Mouse (Mus musculus): ENCODE measurements around the gene Osbp2. TPM values are rescaled to one million over a fixed set of nuclear protein-coding genes. Genes with fewer than 3 reads are reported as not detected.

The Osbp2 gene
- polyA plus RNA-seq, 1 experiment = 2.1 TPM

DNA sequence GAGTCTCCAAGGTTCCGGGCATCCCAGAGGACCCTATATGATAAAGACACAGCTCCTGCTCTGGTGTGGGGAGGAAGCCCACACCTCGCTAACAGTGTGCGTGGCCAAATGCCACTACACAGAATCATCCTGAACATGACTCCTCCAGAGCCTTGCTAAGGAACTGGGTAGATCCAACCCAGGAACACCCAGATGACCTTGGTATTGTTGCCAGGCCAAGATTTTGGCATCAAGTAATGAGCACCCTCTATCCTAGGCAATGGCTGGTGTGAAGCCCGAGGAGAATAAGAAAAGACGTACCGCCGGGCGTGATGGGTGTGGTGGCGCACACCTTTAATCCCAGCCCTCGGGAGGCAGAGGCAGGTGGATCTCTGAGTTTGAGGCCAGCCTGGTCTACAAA lies 10.7 kb downstream of the Osbp2 start:
- Histone ChIP-seq H3K79me2 (ENCODE audit: control insufficient read depth, insufficient read depth) (no peaks in the 10 kb centered on the region), H3ac (ENCODE audit: control insufficient read depth, insufficient read length, low read depth) (no peak overlapping the region), H3K4me3 (ENCODE audit: insufficient read depth, poor library complexity, severe bottlenecking) (no peak overlapping the region), H3K27me3 (ENCODE audit: control insufficient read depth, insufficient read depth, insufficient read length) (no peaks in the 10 kb centered on the region), H3K36me3 (ENCODE audit: control insufficient read depth, insufficient read depth) (no peaks in the 10 kb centered on the region), H3K79me3 (ENCODE audit: low read depth) (no peaks in the 10 kb centered on the region)
- TF ChIP-seq USF1 (IDR thresholded peaks at IDR 0.05; ENCODE audit: low read depth) (no peak), MAX (IDR thresholded peaks at IDR 0.05) (no peak), CTCF (IDR thresholded peaks at IDR 0.05; ENCODE audit: control insufficient read depth, insufficient read depth, insufficient read length) (no peak), FOSL1 (IDR thresholded peaks at IDR 0.05; ENCODE audit: insufficient read depth, low read length, poor library complexity, severe bottlenecking) (no peak), MYOD1 (IDR thresholded peaks at IDR 0.05; ENCODE audit: control insufficient read depth, insufficient read length, low read depth) (no peak), MYOG (IDR thresholded peaks at IDR 0.05; ENCODE audit: control insufficient read depth, extremely low read depth, insufficient read length) (no peak), CEBPB (IDR thresholded peaks at IDR 0.05; ENCODE audit: low read depth) (no peak)

DNA sequence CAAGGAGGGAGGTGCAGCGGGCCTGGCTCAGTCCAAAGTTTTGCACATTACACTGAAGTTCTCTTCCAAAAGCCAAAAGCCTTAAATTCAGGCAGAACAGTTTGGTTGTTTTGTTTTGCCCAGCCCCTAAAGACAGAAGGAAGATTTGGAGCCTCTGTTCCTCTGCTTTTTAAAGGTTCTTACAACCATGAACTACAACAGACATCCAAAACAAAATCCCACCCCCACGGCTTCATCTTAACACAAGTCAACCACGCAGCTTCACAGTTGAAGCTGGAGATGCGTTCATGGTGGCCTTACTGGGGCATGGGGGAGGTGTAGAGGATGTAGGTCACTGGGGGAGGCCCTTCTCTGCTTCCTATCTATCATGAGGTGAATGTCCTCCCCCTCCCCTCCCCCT lies 11.8 kb downstream of the Osbp2 start:
- H3K27me3 ChIP-seq (ENCODE audit: control insufficient read depth, insufficient read depth, insufficient read length) = no peaks in the 10 kb centered on the region
- no peak overlapping the region for H3K4me3 ChIP-seq (ENCODE audit: insufficient read depth, poor library complexity, severe bottlenecking)
- H3ac ChIP-seq (ENCODE audit: control insufficient read depth, insufficient read length, low read depth) = no peak overlapping the region
- no peaks in the 10 kb centered on the region for H3K36me3 ChIP-seq (ENCODE audit: control insufficient read depth, insufficient read depth)
- H3K79me3 ChIP-seq (ENCODE audit: low read depth) = no peaks in the 10 kb centered on the region
- no peak for TF ChIP-seq MAX (IDR thresholded peaks at IDR 0.05)
- no peak for TF ChIP-seq CTCF (IDR thresholded peaks at IDR 0.05; ENCODE audit: control insufficient read depth, insufficient read depth, insufficient read length)
- no peak for TF ChIP-seq CEBPB (IDR thresholded peaks at IDR 0.05; ENCODE audit: low read depth)
- no peak for TF ChIP-seq MYOD1 (IDR thresholded peaks at IDR 0.05; ENCODE audit: control insufficient read depth, insufficient read length, low read depth)
- no peak for TF ChIP-seq FOSL1 (IDR thresholded peaks at IDR 0.05; ENCODE audit: insufficient read depth, low read length, poor library complexity, severe bottlenecking)
- no peak for TF ChIP-seq USF1 (IDR thresholded peaks at IDR 0.05; ENCODE audit: low read depth)
- TF ChIP-seq MYOG (IDR thresholded peaks at IDR 0.05; ENCODE audit: control insufficient read depth, extremely low read depth, insufficient read length) = no peak
- H3K79me2 ChIP-seq (ENCODE audit: control insufficient read depth, insufficient read depth) = no peaks in the 10 kb centered on the region

DNA sequence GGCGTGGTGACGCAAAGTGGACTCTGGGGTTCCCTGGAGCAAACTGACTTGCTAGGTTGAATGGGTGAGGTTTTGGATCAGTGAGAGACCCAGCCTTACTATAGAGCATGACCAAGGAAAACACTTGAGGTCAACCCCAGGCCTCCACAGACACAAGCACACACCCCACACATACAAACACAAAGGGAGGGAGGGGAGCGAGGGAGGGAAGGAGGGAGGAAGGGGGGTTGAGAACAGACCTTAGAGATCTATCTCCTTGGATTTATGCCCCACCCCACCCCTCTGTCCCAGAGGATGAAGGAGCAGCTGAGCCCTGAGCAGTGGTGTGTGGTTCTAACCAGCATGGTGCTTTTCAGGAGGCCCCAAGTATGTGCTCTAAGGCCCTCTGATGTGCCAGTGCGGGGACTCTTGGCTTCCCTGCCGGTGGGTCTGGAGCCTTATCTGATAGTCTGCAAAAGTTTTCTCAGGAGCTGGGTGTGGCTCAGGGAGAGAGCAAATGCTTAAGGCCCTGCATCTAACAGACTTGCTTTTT lies 12.9 kb downstream of the Osbp2 start:
- no peak for TF ChIP-seq CEBPB (IDR thresholded peaks at IDR 0.05; ENCODE audit: low read depth)
- no peak for TF ChIP-seq MYOG (IDR thresholded peaks at IDR 0.05; ENCODE audit: control insufficient read depth, extremely low read depth, insufficient read length)
- TF ChIP-seq USF1 (IDR thresholded peaks at IDR 0.05; ENCODE audit: low read depth) = no peak
- TF ChIP-seq MAX (IDR thresholded peaks at IDR 0.05) = no peak
- TF ChIP-seq MYOD1 (IDR thresholded peaks at IDR 0.05; ENCODE audit: control insufficient read depth, insufficient read length, low read depth) = no peak
- TF ChIP-seq FOSL1 (IDR thresholded peaks at IDR 0.05; ENCODE audit: insufficient read depth, low read length, poor library complexity, severe bottlenecking) = no peak
- no peak for TF ChIP-seq CTCF (IDR thresholded peaks at IDR 0.05; ENCODE audit: control insufficient read depth, insufficient read depth, insufficient read length)
- Histone ChIP-seq H3K79me2 (ENCODE audit: control insufficient read depth, insufficient read depth) (no peaks in the 10 kb centered on the region), H3K4me3 (ENCODE audit: insufficient read depth, poor library complexity, severe bottlenecking) (no peak overlapping the region), H3ac (ENCODE audit: control insufficient read depth, insufficient read length, low read depth) (no peak overlapping the region), H3K79me3 (ENCODE audit: low read depth) (no peaks in the 10 kb centered on the region), H3K36me3 (ENCODE audit: control insufficient read depth, insufficient read depth) (no peaks in the 10 kb centered on the region), H3K27me3 (ENCODE audit: control insufficient read depth, insufficient read depth, insufficient read length) (no peaks in the 10 kb centered on the region)

GRCm38 (mm10) chr11:3850315-3850614 lies 13.4 kb downstream of the Osbp2 start:
- no peaks in the 10 kb centered on the region for H3K79me3 ChIP-seq (ENCODE audit: low read depth)
- H3K36me3 ChIP-seq (ENCODE audit: control insufficient read depth, insufficient read depth) = no peaks in the 10 kb centered on the region
- H3ac ChIP-seq (ENCODE audit: control insufficient read depth, insufficient read length, low read depth) = no peak overlapping the region
- no peak for TF ChIP-seq FOSL1 (IDR thresholded peaks at IDR 0.05; ENCODE audit: insufficient read depth, low read length, poor library complexity, severe bottlenecking)
- TF ChIP-seq USF1 (IDR thresholded peaks at IDR 0.05; ENCODE audit: low read depth) = no peak
- no peak for TF ChIP-seq MYOD1 (IDR thresholded peaks at IDR 0.05; ENCODE audit: control insufficient read depth, insufficient read length, low read depth)
- TF ChIP-seq CTCF (IDR thresholded peaks at IDR 0.05; ENCODE audit: control insufficient read depth, insufficient read depth, insufficient read length) = no peak
- no peak for TF ChIP-seq MYOG (IDR thresholded peaks at IDR 0.05; ENCODE audit: control insufficient read depth, extremely low read depth, insufficient read length)
- no peak for TF ChIP-seq CEBPB (IDR thresholded peaks at IDR 0.05; ENCODE audit: low read depth)
- H3K4me3 ChIP-seq (ENCODE audit: insufficient read depth, poor library complexity, severe bottlenecking) = no peak overlapping the region
- no peaks in the 10 kb centered on the region for H3K79me2 ChIP-seq (ENCODE audit: control insufficient read depth, insufficient read depth)
- H3K27me3 ChIP-seq (ENCODE audit: control insufficient read depth, insufficient read depth, insufficient read length) = no peaks in the 10 kb centered on the region

DNA sequence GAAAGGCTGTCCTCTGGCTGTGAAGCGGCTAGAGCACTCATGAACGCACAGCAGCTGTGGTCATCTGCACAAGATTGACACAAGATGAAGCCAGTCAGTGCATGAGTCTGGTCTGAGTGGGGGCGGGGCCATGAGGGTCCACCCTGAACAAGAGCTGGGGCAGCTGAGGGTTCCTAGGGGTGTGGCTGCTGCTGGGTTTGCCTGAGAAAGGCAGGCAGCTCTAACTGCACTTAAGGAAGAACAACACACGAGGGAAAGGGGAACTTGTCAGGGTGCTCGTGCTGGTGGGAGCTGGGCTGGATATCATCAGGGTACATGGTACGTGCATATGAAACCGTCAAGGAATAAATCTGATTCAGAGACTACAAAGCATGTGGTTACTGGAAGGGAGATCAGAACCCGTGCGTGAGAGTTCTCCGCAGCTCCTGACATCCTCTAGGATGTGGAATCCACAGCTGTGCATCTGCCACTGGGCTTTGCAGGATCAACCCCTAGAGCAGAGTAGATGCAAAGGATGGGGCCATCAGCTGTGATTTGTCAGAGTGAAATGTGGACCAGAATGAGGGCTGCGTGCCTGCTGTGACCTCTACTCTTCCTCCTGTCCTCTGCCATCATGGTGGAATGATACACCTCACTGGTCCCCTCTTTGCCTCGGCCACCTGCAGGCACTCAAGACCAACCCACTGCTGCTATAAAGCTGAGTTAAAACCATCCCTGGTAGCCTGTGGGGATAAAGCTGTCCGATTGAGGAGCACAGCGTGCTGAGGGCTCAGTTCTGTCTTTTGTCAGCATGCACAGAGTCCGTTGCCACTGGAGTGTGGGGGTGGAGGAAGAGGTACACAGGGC lies 14.0 kb downstream of the Osbp2 start:
- Histone ChIP-seq H3K79me2 (ENCODE audit: control insufficient read depth, insufficient read depth) (no peaks in the 10 kb centered on the region), H3K27me3 (ENCODE audit: control insufficient read depth, insufficient read depth, insufficient read length) (no peaks in the 10 kb centered on the region), H3ac (ENCODE audit: control insufficient read depth, insufficient read length, low read depth) (no peak overlapping the region), H3K79me3 (ENCODE audit: low read depth) (no peaks in the 10 kb centered on the region), H3K36me3 (ENCODE audit: control insufficient read depth, insufficient read depth) (no peaks in the 10 kb centered on the region), H3K4me3 (ENCODE audit: insufficient read depth, poor library complexity, severe bottlenecking) (no peak overlapping the region)
- no peak for TF ChIP-seq CEBPB (IDR thresholded peaks at IDR 0.05; ENCODE audit: low read depth)
- TF ChIP-seq CTCF (IDR thresholded peaks at IDR 0.05; ENCODE audit: control insufficient read depth, insufficient read depth, insufficient read length) = no peak
- TF ChIP-seq FOSL1 (IDR thresholded peaks at IDR 0.05; ENCODE audit: insufficient read depth, low read length, poor library complexity, severe bottlenecking) = no peak
- no peak for TF ChIP-seq MAX (IDR thresholded peaks at IDR 0.05)
- TF ChIP-seq MYOD1 (IDR thresholded peaks at IDR 0.05; ENCODE audit: control insufficient read depth, insufficient read length, low read depth) = no peak
- no peak for TF ChIP-seq USF1 (IDR thresholded peaks at IDR 0.05; ENCODE audit: low read depth)
- no peak for TF ChIP-seq MYOG (IDR thresholded peaks at IDR 0.05; ENCODE audit: control insufficient read depth, extremely low read depth, insufficient read length)

Measured in C2C12 (cell line).